Mouse (Mus musculus) MEL (cell line): ENCODE data around the gene P2rx1. TPM values are rescaled to one million over a fixed set of nuclear protein-coding genes. Genes with fewer than 3 reads are reported as not detected.

Source experiments
- DNase-seq: peaks from one replicate; pipeline ENCODE4 v3.0.0; 2011; ENCODE audit warnings: low read depth, low spot score
- H3K27ac ChIP-seq: 2 replicates; pipeline ENCODE4 v1.5.1; 2012; ENCODE audit warnings: low read depth, mild to moderate bottlenecking, control low read depth, low read length, moderate library complexity; ENCODE audit not compliant: control insufficient read depth
- H3K27me3 ChIP-seq, 2 experiments: fragments of 150-350 bp in 1 of 2; sonication (generic) in 1 of 2; 2 replicates each; pipeline ENCODE4 v1.6.1; 2012; ENCODE audit warnings: low read length in 2 of 2, mild to moderate bottlenecking in 2 of 2, improper control_type of control experiment in 1 of 2, moderate library complexity in 1 of 2; ENCODE audit not compliant: insufficient read depth in 2 of 2, control insufficient read depth in 1 of 2
- H3K36me3 ChIP-seq, 2 experiments: 2 replicates each; pipeline ENCODE4 v1.6.1; 2012 to 2014; ENCODE audit warnings: low read length in 2 of 2, improper control_type of control experiment in 1 of 2, inconsistent platforms in 1 of 2, mild to moderate bottlenecking in 1 of 2; ENCODE audit not compliant: insufficient read depth in 2 of 2, control insufficient read depth in 1 of 2
- H3K4me1 ChIP-seq, 2 experiments: fragments of 150-350 bp in 1 of 2; sonication (generic) in 1 of 2; 2 replicates each; pipeline ENCODE4 v1.6.1; 2012; ENCODE audit warnings: low read length in 2 of 2, improper control_type of control experiment in 1 of 2, mild to moderate bottlenecking in 1 of 2; ENCODE audit not compliant: insufficient read depth in 2 of 2, control insufficient read depth in 1 of 2
- H3K4me3 ChIP-seq, 2 experiments: fragments of 150-350 bp in 1 of 2; sonication (generic) in 1 of 2; 2 replicates each; pipeline ENCODE4 v1.5.1; 2012; ENCODE audit warnings: low read depth in 2 of 2, low read length in 2 of 2, mild to moderate bottlenecking in 2 of 2, moderate library complexity in 2 of 2, control low read depth in 1 of 2, improper control_type of control experiment in 1 of 2; ENCODE audit not compliant: control insufficient read depth in 1 of 2, insufficient read depth in 1 of 2
- H3K79me2 ChIP-seq: 2 replicates; pipeline ENCODE4 v1.6.1; 2012; ENCODE audit warnings: mild to moderate bottlenecking, low read length, moderate library complexity; ENCODE audit not compliant: control insufficient read depth, poor library complexity, insufficient read depth
- H3K9ac ChIP-seq: 2 replicates; pipeline ENCODE4 v1.6.1; 2012; ENCODE audit warnings: low read depth, mild to moderate bottlenecking, control low read depth, low read length, moderate library complexity; ENCODE audit not compliant: control insufficient read depth, poor library complexity, severe bottlenecking
- H3K9me3 ChIP-seq: fragments of 150-350 bp; sonication (generic); replicated peaks from 2 replicates; pipeline ENCODE4 v1.6.1; 2012; ENCODE audit warnings: mild to moderate bottlenecking, low read length, improper control_type of control experiment, moderate library complexity; ENCODE audit not compliant: insufficient read depth
- BHLHE40 ChIP-seq: IDR thresholded peaks from 2 replicates; pipeline ENCODE4 v1.6.1; 2012; ENCODE audit warnings: low read depth, mild to moderate bottlenecking, inconsistent platforms, low read length, improper control_type of control experiment, borderline replicate concordance
- CHD1 ChIP-seq: IDR thresholded peaks from 2 replicates; pipeline ENCODE4 v1.6.1; 2012; ENCODE audit warnings: low read depth, mild to moderate bottlenecking, inconsistent platforms, low read length, improper control_type of control experiment
- CHD2 ChIP-seq: IDR thresholded peaks from 2 replicates; pipeline ENCODE4 v1.6.1; 2011; ENCODE audit warnings: low read length, improper control_type of control experiment
- CTCF ChIP-seq, 3 experiments: IDR thresholded peaks in 2 of 3; conservative IDR thresholded peaks in 1 of 3; 2 replicates each; pipeline ENCODE4 v1.5.1; 2011 to 2012; ENCODE audit warnings: low read length in 3 of 3, low read depth in 2 of 3, mild to moderate bottlenecking in 2 of 3, improper control_type of control experiment in 1 of 3, inconsistent platforms in 1 of 3, mixed read lengths in 1 of 3, moderate library complexity in 1 of 3; ENCODE audit not compliant: control insufficient read depth in 1 of 3, insufficient read depth in 1 of 3, poor library complexity in 1 of 3, severe bottlenecking in 1 of 3
- EP300 ChIP-seq, 2 experiments: IDR thresholded peaks; 2 replicates each; pipeline ENCODE4 v1.6.1; 2011; ENCODE audit warnings: improper control_type of control experiment in 2 of 2, low read length in 2 of 2, low read depth in 1 of 2, mild to moderate bottlenecking in 1 of 2
- GABPA ChIP-seq: IDR thresholded peaks from 2 replicates; pipeline ENCODE4 v1.6.1; 2012; ENCODE audit warnings: low read depth, mild to moderate bottlenecking, inconsistent platforms, low read length, improper control_type of control experiment, moderate library complexity
- GATA1 ChIP-seq: IDR thresholded peaks from 2 replicates; pipeline ENCODE4 v1.6.1; 2011; ENCODE audit warnings: low read depth, low read length, improper control_type of control experiment
- HCFC1 ChIP-seq: IDR thresholded peaks from 2 replicates; pipeline ENCODE4 v1.6.1; 2012; ENCODE audit warnings: low read depth, mild to moderate bottlenecking, inconsistent platforms, low read length, improper control_type of control experiment, moderate library complexity
- MAFK ChIP-seq: IDR thresholded peaks from 2 replicates; pipeline ENCODE4 v1.6.1; 2011; ENCODE audit warnings: low read depth, mild to moderate bottlenecking, low read length, improper control_type of control experiment, borderline replicate concordance
- MAX ChIP-seq: IDR thresholded peaks from 2 replicates; pipeline ENCODE4 v1.6.1; 2011; ENCODE audit warnings: low read length, improper control_type of control experiment
- NRF1 ChIP-seq: IDR thresholded peaks from 2 replicates; pipeline ENCODE4 v1.6.1; 2014; ENCODE audit warnings: low read depth, mild to moderate bottlenecking, inconsistent platforms, low read length, improper control_type of control experiment, moderate library complexity; ENCODE audit not compliant: poor library complexity, insufficient read depth, severe bottlenecking
- POLR2A ChIP-seq, 2 experiments: IDR thresholded peaks; 2 replicates each; pipeline ENCODE4 v1.6.1; 2011 to 2012; ENCODE audit warnings: low read length in 2 of 2, mild to moderate bottlenecking in 2 of 2, control low read depth in 1 of 2, improper control_type of control experiment in 1 of 2, low read depth in 1 of 2, moderate library complexity in 1 of 2; ENCODE audit not compliant: control insufficient read depth in 1 of 2, insufficient read depth in 1 of 2, poor library complexity in 1 of 2
- RAD21 ChIP-seq: IDR thresholded peaks from 2 replicates; pipeline ENCODE4 v1.6.1; 2011; ENCODE audit warnings: mild to moderate bottlenecking, low read depth, low read length, improper control_type of control experiment
- SIN3A ChIP-seq: IDR thresholded peaks from 2 replicates; pipeline ENCODE4 v1.6.1; 2012; ENCODE audit warnings: low read length, improper control_type of control experiment, inconsistent platforms
- TBP ChIP-seq: IDR thresholded peaks from 2 replicates; pipeline ENCODE4 v1.8.0; 2011; ENCODE audit warnings: low read depth, low read length, improper control_type of control experiment
- TCF12 ChIP-seq: IDR thresholded peaks from 2 replicates; pipeline ENCODE4 v1.6.1; 2014; ENCODE audit warnings: low read depth, mild to moderate bottlenecking, inconsistent platforms, low read length, improper control_type of control experiment, moderate library complexity
- UBTF ChIP-seq: IDR thresholded peaks from 2 replicates; pipeline ENCODE4 v1.6.1; 2012; ENCODE audit warnings: low read depth, mild to moderate bottlenecking, inconsistent platforms, low read length, improper control_type of control experiment, moderate library complexity, borderline replicate concordance; ENCODE audit not compliant: insufficient read depth
- ZMIZ1 ChIP-seq: IDR thresholded peaks from 2 replicates; pipeline ENCODE4 v1.6.1; 2012; ENCODE audit warnings: low read depth, mild to moderate bottlenecking, inconsistent platforms, low read length, improper control_type of control experiment, moderate library complexity
- polyA plus RNA-seq, 2 experiments: library from polyadenylated mRNA; stranded (reverse) in 1 of 2; unstranded in 1 of 2; fragments of >175 nt in 1 of 2; fragments of >200 nt in 1 of 2; gene quantifications; 2 replicates each; pipeline versions ENCODE4 v1.2.1 to v1.2.4; 2012; ENCODE audit warnings: low replicate concordance in 2 of 2, low read depth in 1 of 2; ENCODE audit not compliant: insufficient read length in 2 of 2, insufficient read depth in 1 of 2, missing spikeins in 1 of 2
- total RNA-seq: library from RNA; depleted of rRNA; stranded (reverse); fragments of 300-350 nt; gene quantifications from 2 replicates; pipeline ENCODE4 v1.2.3, GENCODE M21; 2012

The P2rx1 gene
- total and polyA plus RNA-seq, 3 experiments: 3.0 to 8.1 TPM; not detected in 1

DNA sequence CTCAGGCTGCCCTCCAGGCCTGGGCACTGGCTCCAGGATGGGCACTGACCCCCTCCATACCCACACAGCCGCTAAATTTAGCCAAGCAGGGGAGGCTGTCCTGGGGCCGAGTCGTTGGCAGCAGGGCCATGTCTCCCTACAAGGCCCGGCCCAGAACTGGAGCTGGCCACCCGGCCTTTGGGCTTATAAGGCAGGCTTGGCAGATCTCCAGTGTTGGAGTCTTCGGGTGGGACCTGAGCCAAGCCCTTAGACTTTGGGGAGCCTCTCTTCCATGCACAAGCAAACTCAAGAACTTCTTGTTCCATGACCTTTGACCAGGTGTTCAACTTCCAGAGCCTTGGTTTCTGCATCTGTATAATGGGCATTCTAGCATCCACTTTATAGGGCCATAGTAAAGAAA lies 2.6 kb upstream of the P2rx1 start:
- Histone ChIP-seq H3K9me3 (no peaks in the 10 kb centered on the region), H3K27ac (no peak overlapping the region), H3K4me1 (peaks cover 13 to 45% of the 10 kb centered on the region in 2 experiments), H3K79me2 (no peaks in the 10 kb centered on the region), H3K27me3 (no peaks in the 10 kb centered on the region), H3K9ac (no peak overlapping the region), H3K36me3 (peaks cover 0 to 26% of the 10 kb centered on the region in 2 experiments; a peak in 2 of 4 replicates), H3K4me3 (no peak overlapping the region)
- TF ChIP-seq TBP: no peak
- TF ChIP-seq SIN3A: no peak
- no peak for TF ChIP-seq CTCF (IDR thresholded peaks at IDR 0.05 in 2 of 3, conservative IDR thresholded peaks at IDR 0.05 in 1 of 3; ENCODE audit: control insufficient read depth in 1 of 3, insufficient read depth in 1 of 3, low read depth in 2 of 3, low read length in 3 of 3, poor library complexity in 1 of 3, severe bottlenecking in 1 of 3)
- no peak for TF ChIP-seq CHD1
- TF ChIP-seq TCF12: no peak
- TF ChIP-seq UBTF: no peak
- no peak for TF ChIP-seq HCFC1
- TF ChIP-seq BHLHE40: no peak
- TF ChIP-seq NRF1: no peak
- no peak for TF ChIP-seq RAD21
- no peak for TF ChIP-seq CHD2
- DNase-seq: no peak

DNA sequence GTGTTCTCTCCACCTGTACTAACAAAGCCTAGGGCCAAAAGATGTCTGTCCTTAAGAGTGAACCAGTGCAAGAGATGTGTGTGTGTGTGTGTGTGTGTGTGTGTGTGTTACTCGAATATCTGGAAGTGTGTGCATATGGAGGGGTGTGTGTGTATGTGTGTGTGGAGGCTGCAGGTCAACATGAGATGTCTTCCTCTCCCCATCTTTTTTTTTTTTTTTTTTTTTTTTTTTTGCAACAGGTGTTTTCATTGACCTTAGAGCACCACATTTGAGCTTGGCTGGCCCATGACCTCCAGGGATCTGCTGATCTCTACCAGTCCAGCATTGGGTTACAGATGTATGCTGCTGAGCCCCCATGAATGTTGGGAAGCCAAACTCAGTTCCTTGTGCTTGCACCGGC lies 2.1 kb upstream of the P2rx1 start:
- Histone ChIP-seq H3K4me1 (peaks cover 13 to 45% of the 10 kb centered on the region in 2 experiments), H3K4me3 (no peak overlapping the region), H3K27me3 (no peaks in the 10 kb centered on the region), H3K27ac (no peak overlapping the region), H3K9me3 (no peaks in the 10 kb centered on the region), H3K79me2 (no peaks in the 10 kb centered on the region), H3K9ac (no peak overlapping the region), H3K36me3 (peaks cover 0 to 26% of the 10 kb centered on the region in 2 experiments; a peak in 2 of 4 replicates)
- TF ChIP-seq ZMIZ1 (no peak), MAX (no peak)
- DNase-seq: no peak

DNA sequence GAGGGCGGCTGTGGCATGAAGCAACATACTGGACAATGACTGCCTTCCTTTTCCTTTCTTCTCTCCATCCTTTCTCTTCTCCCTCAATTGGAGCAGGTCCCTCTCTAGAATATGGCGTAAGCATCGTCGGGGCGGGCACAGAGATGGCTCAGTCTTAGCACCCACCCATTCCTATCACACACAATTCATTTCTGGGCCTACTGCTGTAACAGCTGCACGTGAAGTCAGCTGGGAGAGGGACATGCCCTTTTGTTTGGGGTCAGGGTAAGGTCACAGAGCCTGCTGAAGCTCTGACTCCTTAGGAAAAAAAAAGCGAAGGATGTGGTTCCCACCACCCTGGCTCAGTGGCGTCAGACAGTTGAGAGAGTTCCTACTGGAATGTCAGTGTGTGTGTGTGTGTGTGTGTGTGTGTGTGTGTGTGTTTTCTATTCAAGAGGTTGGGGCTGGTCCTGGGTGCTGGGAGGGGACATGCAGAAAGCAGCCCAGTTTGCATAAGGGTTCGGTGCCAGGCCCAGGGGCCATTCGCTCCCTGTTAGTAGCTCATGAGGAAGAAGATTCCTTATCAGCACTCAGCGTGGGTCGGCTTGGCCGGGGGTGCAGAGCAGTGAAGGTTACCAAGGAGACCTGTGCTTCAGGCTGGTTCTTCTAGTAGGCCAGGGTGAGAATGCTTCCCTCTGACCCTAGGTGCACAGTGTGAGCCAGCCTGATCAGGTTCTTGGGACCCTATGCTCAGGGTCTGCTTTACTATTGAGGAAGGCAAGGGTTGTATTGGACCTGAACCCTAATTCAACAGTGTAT lies 1.2 kb upstream of the P2rx1 start:
- Histone ChIP-seq H3K27ac (peak overlapping the region; percentile 75), H3K4me1 (peaks cover 13 to 41% of the 10 kb centered on the region in 2 experiments)

More for the DNA sequence above, 1.2 kb upstream of the P2rx1 start:
- DNase-seq: peak; percentile 81
- H3K36me3 ChIP-seq: peaks cover 0 to 23% of the 10 kb centered on the region in 2 experiments; a peak in 2 of 4 replicates
- H3K27me3 ChIP-seq: no peaks in the 10 kb centered on the region
- H3K9me3 ChIP-seq: no peaks in the 10 kb centered on the region
- TF ChIP-seq GATA1: peak; percentile 81
- 0 out of 2 replicates have a peak, but pooled peaks have one; percentile 35 for TF ChIP-seq SIN3A
- peak; percentile 30; a peak in 3 of 4 replicates for TF ChIP-seq EP300 (IDR thresholded peaks at IDR 0.05; ENCODE audit: low read depth in 1 of 2, low read length in 2 of 2)
- no peak for TF ChIP-seq MAFK
- TF ChIP-seq GABPA: no peak
- TF ChIP-seq ZMIZ1: no peak
- TF ChIP-seq POLR2A (IDR thresholded peaks at IDR 0.05; ENCODE audit: control insufficient read depth in 1 of 2, insufficient read depth in 1 of 2, low read depth in 1 of 2, low read length in 2 of 2, poor library complexity in 1 of 2): no peak; a peak in 1 of 4 replicates
- peak overlapping the region; percentile 56 for H3K9ac ChIP-seq
- no peaks in the 10 kb centered on the region for H3K79me2 ChIP-seq
- no peak overlapping the region; a peak in 1 of 4 replicates for H3K4me3 ChIP-seq
